Mouse (Mus musculus) retina, postnatal 1 day (tissue): ENCODE measurements at regions not wholly inside any gene's neighbourhood (a gene's known extent, or its start where the extent isn't known, plus 50 kb on each side); places are given as distances from the start of the nearest gene placed in this dataset.

Experiments used
- DNase-seq: peaks from one replicate; pipeline ENCODE4 v3.0.0-alpha.2; 2012

- DNase-seq = no peak
Observed at GRCm38 (mm10) chr4:47534959-47535358, 60.5 kb downstream of the Sec61b start.

- DNase-seq = no peak
Observed at GRCm38 (mm10) chr4:47567694-47568093, 93.2 kb downstream of the Sec61b start.

DNA sequence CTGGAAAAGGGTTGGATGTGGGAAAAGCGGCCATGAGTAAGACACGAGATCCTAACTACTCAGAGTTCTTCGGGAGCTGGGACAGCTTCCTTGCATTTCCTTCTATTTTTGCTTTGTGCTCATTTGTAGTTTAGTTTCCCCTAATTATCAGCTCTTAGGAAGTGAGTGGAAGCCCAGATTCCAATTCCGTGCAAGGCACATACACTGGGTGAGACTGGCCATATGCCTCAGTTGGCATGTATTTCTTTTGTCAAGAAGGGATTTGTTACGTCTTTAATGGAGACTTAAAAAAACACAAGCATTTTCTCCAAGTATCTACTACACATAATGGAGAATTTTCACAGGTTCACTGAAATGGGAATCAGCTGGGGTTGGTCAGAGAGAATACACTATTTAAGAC is 96.4 kb downstream of the Sec61b start:
- DNase-seq = no peak

GRCm38 (mm10) chr4:47576011-47576410 is 101.6 kb downstream of the Sec61b start:
- DNase-seq = no peak

DNA sequence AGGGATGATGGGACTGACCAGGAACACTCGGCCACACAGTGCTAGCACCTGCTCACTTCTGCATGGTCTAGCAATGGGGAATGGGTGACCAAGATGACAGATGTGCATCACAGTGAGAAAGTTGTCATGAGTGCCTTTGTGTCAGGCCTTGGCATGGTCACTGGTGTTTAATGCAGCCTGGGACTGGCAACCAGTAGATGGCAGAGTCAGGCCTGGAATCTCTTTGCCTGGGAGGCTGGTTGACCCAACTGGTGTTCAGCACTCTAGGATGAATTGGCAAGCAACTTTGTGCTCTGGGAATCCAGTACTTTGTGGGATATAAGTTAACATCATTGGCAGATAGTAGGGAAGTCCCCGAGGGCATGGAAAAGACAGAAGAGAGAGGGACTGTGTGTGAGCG is 103.0 kb downstream of the Sec61b start:
- peak; percentile 41 for DNase-seq

GRCm38 (mm10) chr4:47578637-47579036 is 104.2 kb downstream of the Sec61b start:
- no peak for DNase-seq

GRCm38 (mm10) chr4:47580556-47580955 is 106.1 kb downstream of the Sec61b start:
- DNase-seq = no peak

GRCm38 (mm10) chr4:47587256-47587655 is 112.8 kb downstream of the Sec61b start:
- DNase-seq = no peak

- no peak for DNase-seq
Observed at GRCm38 (mm10) chr4:47592271-47592986, 118.0 kb downstream of the Sec61b start.

DNA sequence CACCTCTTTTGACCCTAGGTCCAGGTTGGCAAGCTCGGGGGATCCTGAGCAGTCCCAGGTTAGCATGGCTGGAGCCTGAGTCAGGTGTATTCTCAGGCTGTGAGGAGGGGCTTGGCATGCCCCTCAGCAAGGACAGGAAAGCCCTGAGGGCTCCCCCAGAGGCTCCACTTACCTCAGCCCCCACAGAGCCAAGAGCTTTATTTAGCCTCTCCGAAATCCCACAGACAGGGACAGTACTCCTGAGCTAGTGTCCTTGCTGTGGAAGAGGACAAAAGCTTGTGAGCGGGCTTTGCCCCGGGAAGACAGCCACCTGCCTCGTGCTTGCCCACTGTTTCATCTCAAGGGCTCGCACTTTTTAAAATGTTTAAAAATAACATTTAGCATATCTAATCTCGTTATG is 118.7 kb downstream of the Sec61b start:
- DNase-seq = no peak

DNA sequence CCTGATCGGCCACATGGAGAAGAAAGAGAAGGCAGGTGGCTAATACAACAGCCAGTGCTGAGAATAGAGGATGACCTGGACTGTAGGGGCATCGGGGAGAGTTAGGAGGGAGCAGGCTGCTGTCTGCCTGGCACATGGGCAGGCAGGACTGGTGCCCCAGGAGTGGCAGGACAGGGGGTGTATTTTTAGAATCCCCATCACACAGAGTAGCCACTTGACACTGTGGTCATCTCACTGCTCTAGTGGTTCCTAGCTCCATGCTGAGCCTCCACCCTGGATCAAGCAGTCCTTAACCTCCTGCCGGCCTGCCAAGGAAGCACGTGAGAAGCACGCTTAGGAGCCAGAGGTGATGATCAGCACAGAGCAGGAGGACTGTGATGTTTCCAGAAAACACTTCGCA is 119.7 kb downstream of the Sec61b start:
- DNase-seq = no peak

DNA sequence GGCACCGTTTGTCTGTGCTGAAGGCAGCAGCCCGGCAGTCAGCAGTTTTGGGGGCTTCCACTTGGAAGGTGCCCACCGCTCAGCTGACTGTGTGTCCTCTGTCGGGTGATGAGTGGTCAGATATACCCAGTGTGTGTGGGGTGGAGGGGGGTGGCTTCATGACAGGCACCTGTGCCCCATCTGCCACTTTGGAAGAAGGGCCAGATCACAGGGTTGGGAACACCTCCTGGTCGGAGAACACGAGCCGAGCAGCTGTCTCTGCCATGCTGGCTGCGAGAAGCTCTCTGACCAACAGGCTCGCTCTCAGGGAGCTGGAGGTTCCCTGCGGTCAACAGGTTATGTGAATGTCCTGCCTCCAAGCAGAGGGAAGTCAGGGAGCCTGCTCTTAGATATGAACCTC is 121.4 kb downstream of the Sec61b start:
- no peak for DNase-seq

DNA sequence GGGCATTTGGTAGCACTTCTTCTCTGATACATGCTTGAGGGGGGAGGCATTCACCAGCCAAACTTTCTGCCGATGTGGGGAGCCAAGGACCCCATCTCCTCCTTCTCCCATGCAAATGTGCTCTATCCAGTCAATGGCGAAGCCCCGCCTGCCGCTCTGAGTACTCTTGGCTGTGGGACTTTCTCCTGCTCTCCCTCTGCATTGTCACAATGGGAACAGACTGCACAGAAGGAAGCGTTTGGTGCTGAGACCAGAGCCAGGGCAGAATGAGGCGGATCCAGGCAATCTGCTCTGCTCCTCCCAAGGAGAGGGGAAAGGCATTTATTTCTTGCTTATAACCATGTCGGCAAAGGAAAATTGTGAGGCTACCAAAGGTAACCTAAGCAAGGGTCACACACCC is 123.1 kb downstream of the Sec61b start:
- DNase-seq = no peak

DNA sequence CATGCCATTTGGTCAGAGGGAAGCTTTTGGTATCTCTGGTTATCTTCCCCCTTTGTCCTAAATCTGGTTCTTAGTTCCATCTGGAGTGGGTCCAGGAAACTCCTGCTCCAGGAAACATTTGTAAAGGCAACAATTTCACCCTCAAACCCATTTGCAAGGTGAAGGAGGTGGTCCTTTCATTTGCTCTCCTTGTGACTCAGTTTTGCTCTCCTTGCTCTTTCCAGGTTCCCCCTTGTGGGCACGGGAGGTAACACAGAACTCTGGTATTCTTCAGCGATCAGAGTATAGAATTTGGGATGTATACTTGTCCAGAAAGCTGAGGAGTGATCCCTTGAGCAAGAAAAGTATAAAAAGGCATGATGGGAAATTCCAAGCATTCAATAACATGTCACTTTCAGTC is 123.8 kb downstream of the Sec61b start:
- peak; percentile 43 for DNase-seq

DNA sequence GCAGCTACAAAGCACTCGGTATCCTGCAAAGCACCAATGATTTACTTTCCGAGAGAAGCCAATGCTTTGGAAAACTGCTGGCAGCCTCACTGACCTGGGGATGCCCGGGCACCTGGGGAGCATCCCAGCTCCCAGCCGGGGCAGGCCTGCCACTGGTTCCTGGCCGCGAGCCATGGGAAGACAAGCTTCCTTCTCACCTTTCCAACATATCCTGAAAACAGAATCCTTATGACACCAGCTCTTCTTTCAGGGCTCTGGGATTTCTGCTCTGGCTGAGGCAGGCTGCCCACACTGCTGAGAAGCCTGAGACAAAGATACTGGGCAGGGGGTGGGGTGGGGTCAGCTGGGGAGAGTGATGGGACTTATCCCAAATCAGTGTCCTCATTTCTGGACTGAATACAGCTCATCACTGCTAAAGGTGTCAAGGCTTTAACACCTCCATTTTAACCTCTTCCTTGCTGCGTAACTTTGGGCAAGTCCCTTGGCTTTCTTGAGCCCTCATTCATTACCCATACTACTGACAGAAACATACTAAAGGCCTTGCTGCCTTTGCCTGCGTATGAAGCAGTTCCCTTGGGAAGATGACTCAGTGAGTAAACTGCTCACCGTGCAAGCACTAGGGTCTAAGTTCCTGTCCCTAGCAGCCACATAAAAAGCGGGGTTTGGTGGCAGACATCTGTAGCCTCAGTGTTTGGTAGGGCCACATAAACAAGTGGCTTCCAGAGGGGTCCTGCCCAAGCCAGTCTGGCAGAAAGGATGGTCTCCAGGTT is 127.0 kb downstream of the Sec61b start:
- DNase-seq = no peak

- DNase-seq = no peak
Observed at GRCm38 (mm10) chr4:47603378-47603777, 128.9 kb downstream of the Sec61b start.

- no peak for DNase-seq
Observed at GRCm38 (mm10) chr4:47603847-47604397, 129.5 kb downstream of the Sec61b start.

GRCm38 (mm10) chr4:47605676-47606075 is 131.2 kb downstream of the Sec61b start:
- DNase-seq = no peak

GRCm38 (mm10) chr4:47608673-47609072 is 134.2 kb downstream of the Sec61b start:
- peak; percentile 30 for DNase-seq

DNA sequence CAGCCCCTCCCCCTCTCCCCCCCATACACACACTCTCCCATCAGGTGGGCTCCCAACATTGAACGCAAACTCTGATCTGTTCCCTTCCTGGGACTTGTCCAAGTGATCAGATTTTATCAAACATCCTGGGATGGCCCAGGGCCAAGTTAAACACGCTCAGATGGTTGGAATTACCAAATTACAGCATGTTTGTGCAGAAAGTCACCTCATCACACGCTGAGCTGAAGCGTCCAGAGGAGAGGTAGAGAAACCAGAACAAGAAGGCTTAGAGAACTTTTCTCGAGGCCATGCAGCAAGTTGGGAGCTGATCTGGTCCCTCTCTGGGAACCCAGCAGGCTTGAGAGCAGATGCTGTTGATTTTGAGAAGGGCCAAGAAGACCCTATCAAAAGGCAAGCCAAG is 136.5 kb downstream of the Sec61b start:
- DNase-seq = no peak

- no peak for DNase-seq
Observed at GRCm38 (mm10) chr4:47616525-47616924, 142.1 kb downstream of the Sec61b start.

DNA sequence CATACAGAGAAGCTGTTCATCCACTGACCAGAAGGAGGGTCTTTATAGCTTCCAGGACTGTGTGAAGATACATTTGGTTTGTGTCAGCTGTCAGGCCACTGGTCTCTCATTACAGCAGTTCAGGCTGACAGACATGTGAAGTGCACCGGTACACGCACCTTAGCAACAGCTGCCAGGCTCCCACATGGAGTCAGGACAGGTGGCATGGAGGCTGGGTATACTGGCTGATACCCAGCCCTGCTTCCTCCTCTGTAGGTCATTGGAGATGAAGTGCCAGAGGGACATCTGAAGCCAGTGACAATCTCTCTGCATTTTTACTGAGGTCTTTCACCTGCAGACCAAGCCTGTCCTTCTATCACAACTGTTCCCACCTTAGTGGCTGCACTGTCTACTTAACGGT is 146.2 kb downstream of the Sec61b start:
- DNase-seq = no peak

- DNase-seq = no peak
Observed at GRCm38 (mm10) chr4:47622851-47623743, 148.6 kb downstream of the Sec61b start.
